Mouse (Mus musculus) intestine, postnatal 0 days (tissue): ENCODE data around the gene Letm1. TPM values are rescaled to one million over a fixed set of nuclear protein-coding genes. Genes with fewer than 3 reads are reported as not detected.

Experiments
- ATAC-seq: fragments of 200-750 bp; cut with Nextera tagmentation; 2 replicates; pipeline ENCODE4 v1.8.0; 2017; ENCODE audit warnings: mild to moderate bottlenecking, moderate TSS enrichment, moderate library complexity
- H3K27ac ChIP-seq: fragments of 300-500 bp; sonication (generic); 2 replicates; pipeline ENCODE4 v1.5.1; 2014; ENCODE audit warnings: mild to moderate bottlenecking, low read depth, low read length, moderate library complexity
- H3K27me3 ChIP-seq: fragments of 300-500 bp; sonication (generic); replicated peaks from 2 replicates; pipeline ENCODE4 v1.6.1; 2014; ENCODE audit warnings: low read length, mixed read lengths; ENCODE audit not compliant: control insufficient read depth, insufficient read depth
- H3K36me3 ChIP-seq: fragments of 300-500 bp; sonication (generic); 2 replicates; pipeline ENCODE4 v1.6.1; 2014; ENCODE audit warnings: mild to moderate bottlenecking, moderate library complexity; ENCODE audit not compliant: control insufficient read depth, insufficient read depth
- H3K4me1 ChIP-seq: fragments of 300-500 bp; sonication (generic); replicated peaks from 2 replicates; pipeline ENCODE4 v1.6.1; 2014; ENCODE audit warnings: antibody characterized with exemption, low read length, mixed read lengths; ENCODE audit not compliant: control insufficient read depth, insufficient read depth
- H3K4me2 ChIP-seq: fragments of 300-500 bp; sonication (generic); replicated peaks from 2 replicates; pipeline ENCODE4 v1.6.1; 2014; ENCODE audit warnings: low read depth, mild to moderate bottlenecking, moderate library complexity
- H3K4me3 ChIP-seq: fragments of 300-500 bp; sonication (generic); 2 replicates; pipeline ENCODE4 v1.5.1; 2014; ENCODE audit warnings: low read depth, low read length
- H3K9ac ChIP-seq: fragments of 300-500 bp; sonication (generic); 2 replicates; pipeline ENCODE4 v1.6.1; 2014; ENCODE audit warnings: mild to moderate bottlenecking, low read depth, low read length
- H3K9me3 ChIP-seq: fragments of 300-500 bp; sonication (generic); 2 replicates; pipeline ENCODE4 v1.6.1; 2016; ENCODE audit warnings: mixed run types; ENCODE audit not compliant: control insufficient read depth
- CTCF ChIP-seq: sonication (generic); IDR thresholded peaks from 2 replicates; pipeline ENCODE4 v1.5.1; 2016; ENCODE audit warnings: low read depth, mild to moderate bottlenecking, control low read depth, antibody characterized with exemption, moderate library complexity
- WGBS: fragments of 180-500 bp; shearing (Covaris S2); extraction: QIAGEN DNeasy Blood & Tissue Kit; methylation state at CpG from one replicate; pipeline ENCODE4 v1.1.7; 2014; 5-methylcytosine and 5-hydroxymethylcytosine counted together
- polyA plus RNA-seq: library from polyadenylated mRNA; unstranded; fragments of >200 nt; fragmentation: Nextera tagmentation; extraction: Ambion mirVana; gene quantifications from 2 replicates; pipeline ENCODE4 v1.2.1, GENCODE M21; 2015

The Letm1 gene
- polyA plus RNA-seq, 1 experiment from 2014 or later = 40.9 TPM

GRCm38 (mm10) chr5:33692393-33692792 is 90.2 kb downstream of the Letm1 start:
- peak overlapping the region; percentile 55 for H3K4me2 ChIP-seq
- ATAC-seq = peak; percentile 36
- H3K9me3 ChIP-seq = no peaks in the 10 kb centered on the region
- peaks cover 9% of the 10 kb centered on the region; the same call in 1 of the 2 replicates for H3K27me3 ChIP-seq
- no peak overlapping the region for H3K4me3 ChIP-seq
- H3K4me1 ChIP-seq = 0 out of 2 replicates have a peak, but pooled peaks cover 4% of the 10 kb centered on the region
- peak overlapping the region; percentile 46 for H3K27ac ChIP-seq
- WGBS = 11% methylated on average over 24 of the region's 24 CpGs
- H3K36me3 ChIP-seq = no peaks in the 10 kb centered on the region
- TF ChIP-seq CTCF = peak; percentile 23; the same call in 1 of the 2 replicates
- H3K9ac ChIP-seq = peak overlapping the region; percentile 17; the same call in 1 of the 2 replicates

GRCm38 (mm10) chr5:33689852-33690645 is 92.6 kb downstream of the Letm1 start:
- no peaks in the 10 kb centered on the region for H3K36me3 ChIP-seq
- no peak overlapping the region for H3K4me3 ChIP-seq
- no peak overlapping the region for H3K4me2 ChIP-seq
- H3K9me3 ChIP-seq = no peaks in the 10 kb centered on the region
- H3K27ac ChIP-seq = no peak overlapping the region
- WGBS = 76% methylated on average over 11 of the region's 11 CpGs
- H3K9ac ChIP-seq = no peak overlapping the region
- TF ChIP-seq CTCF = no peak
- no peak for ATAC-seq
- 0 out of 2 replicates have a peak, but pooled peaks cover 9% of the 10 kb centered on the region for H3K27me3 ChIP-seq
- 0 out of 2 replicates have a peak, but pooled peaks cover 4% of the 10 kb centered on the region for H3K4me1 ChIP-seq

Other genes with a start within 250 kb of the Letm1 start
- 39.4 and 42.1 TPM in 2 replicates for gene Fam53a, start 153.2 kb downstream of the Letm1 start, polyA plus RNA-seq
- gene Gm9903, start 152.9 kb downstream of the Letm1 start, polyA plus RNA-seq = 0.42 and 0.52 TPM in 2 replicates
- gene Slbp, start 130.2 kb downstream of the Letm1 start, polyA plus RNA-seq = 91.4 and 92.9 TPM in 2 replicates
- 37.3 and 39.3 TPM in 2 replicates for gene Tacc3, start 124.7 kb downstream of the Letm1 start, polyA plus RNA-seq
- gene Tmem129, start 124.4 kb downstream of the Letm1 start, polyA plus RNA-seq = 18.5 and 18.8 TPM in 2 replicates
- 2.6 and 3.5 TPM in 2 replicates for gene Fgfr3, start 61.1 kb downstream of the Letm1 start, polyA plus RNA-seq
- gene Nsd2, start 37.9 kb upstream of the Letm1 start, polyA plus RNA-seq = 12.1 and 14.1 TPM in 2 replicates
- 18.2 and 19.1 TPM in 2 replicates for gene Nelfa, start 153.6 kb upstream of the Letm1 start, polyA plus RNA-seq
- gene Gm1673, start 200.6 kb upstream of the Letm1 start, polyA plus RNA-seq = 26.0 and 26.7 TPM in 2 replicates
- 0.10 TPM in 2 replicates for gene Nat8l, start 213.2 kb upstream of the Letm1 start, polyA plus RNA-seq